Mouse (Mus musculus) right cerebral cortex, adult 2 months (tissue): ENCODE measurements around the gene Mfsd4b4.
"Not testable (repeated sequence)": the region's sequence is repeated elsewhere in the genome, so short reads cannot be mapped to it uniquely, and the experiment has no call there.

Experiments used
- DNase-seq, 2 experiments: peaks; one replicate each; pipeline ENCODE4 v3.0.0; 2021 to 2022; ENCODE audit warnings: low spot score in 2 of 2

Mfsd4b4 gene

GRCm38 (mm10) chr10:39898874-39899371 lies at the start of gene Mfsd4b4:
Mfsd4b4 (minus strand) TSS chr10:39899238.
- DNase-seq: peak; percentile 86 to 87

- DNase-seq: not testable (repeated sequence)
Observed at GRCm38 (mm10) chr10:39947195-39947594, 48.2 kb upstream of the Mfsd4b4 start.

GRCm38 (mm10) chr10:39936553-39936952 lies 37.5 kb upstream of the Mfsd4b4 start:
- DNase-seq: no peak

- DNase-seq: no peak
Observed at GRCm38 (mm10) chr10:39926616-39927139, 27.6 kb upstream of the Mfsd4b4 start, which contains the start of gene Mfsd4b2. Mfsd4b2 (minus strand) TSS chr10:39926923.

GRCm38 (mm10) chr10:39924556-39924955 lies 25.5 kb upstream of the Mfsd4b4 start:
- DNase-seq: not testable (repeated sequence)

DNA sequence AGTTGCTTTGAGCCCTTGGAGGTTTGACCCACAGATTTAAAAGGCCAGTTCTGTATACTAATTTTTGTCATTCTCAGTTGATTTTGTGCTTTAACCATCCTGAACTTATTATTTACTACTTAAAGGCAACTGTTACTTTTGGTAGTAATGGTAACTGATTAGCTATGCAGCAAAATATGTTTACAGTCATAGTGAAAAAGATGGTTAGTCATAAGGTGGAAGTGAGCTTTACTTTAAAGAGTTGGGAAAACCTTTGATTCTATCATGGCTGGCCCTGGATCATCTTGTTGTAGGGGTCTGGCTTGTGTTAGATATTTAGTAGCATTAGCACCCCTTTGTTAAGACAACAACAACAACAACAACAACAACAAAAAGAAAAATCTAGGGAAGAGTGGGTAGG lies 13.6 kb upstream of the Mfsd4b4 start:
- DNase-seq: no peak

GRCm38 (mm10) chr10:39908768-39909441 lies 9.9 kb upstream of the Mfsd4b4 start:
- no peak for DNase-seq

DNA sequence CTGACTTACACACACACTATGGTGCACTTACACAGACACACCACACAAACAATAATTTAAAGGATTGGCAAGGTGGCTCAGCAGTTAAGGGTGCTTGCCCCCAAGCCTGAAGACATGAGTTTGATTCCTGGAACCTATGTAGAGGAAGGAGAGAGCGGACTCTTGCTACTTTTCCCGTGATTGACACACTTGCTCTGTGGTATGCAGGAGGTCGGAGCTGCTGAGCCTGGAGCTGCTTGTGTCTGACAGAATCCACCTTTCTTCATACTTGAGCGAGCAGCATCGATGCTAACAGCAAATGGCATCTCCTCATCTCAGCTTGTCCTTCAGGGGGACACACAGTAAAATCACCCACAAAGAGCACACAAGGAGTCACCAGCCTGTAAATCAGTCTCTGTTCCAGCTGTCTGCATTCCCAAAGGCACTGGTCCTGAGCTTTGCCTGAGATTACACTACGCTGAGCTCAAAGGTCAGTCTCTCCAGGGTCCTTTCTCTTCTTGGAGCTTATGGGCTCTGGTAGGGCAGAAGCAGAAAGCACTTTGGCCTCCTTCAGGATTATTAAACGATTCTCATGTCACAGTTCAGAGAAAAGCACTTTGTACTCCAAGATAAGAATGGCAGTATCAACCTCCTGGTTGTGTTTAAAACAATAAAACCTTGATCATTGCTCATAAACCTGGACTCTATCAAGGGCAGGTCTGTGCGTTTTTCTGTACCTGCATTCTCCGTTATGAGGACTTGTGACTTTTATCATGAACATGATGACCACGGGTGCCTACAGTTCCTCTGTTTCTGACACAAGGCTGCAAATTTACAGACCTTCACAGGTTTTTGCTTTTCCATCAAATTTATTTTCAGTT lies 8.0 kb upstream of the Mfsd4b4 start:
- DNase-seq: no peak

DNA sequence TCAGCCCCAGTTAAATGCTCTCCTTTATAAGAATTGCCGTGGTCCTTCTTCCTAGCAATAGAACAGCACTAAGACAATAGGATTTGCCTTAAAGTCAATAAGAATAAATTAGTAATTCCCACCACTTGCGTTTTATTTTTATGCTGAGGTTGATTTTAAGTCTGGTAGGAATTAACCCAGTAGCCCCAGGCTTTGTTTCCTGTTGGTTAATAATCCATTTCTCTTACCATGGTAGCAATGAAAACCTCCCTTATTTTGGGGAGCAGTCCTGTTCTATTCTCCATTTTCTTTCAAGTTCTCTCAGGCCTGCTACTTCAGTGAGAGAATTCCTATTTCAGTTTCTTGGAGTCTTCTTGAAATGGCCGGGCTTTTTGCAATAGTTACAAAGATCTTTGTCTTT lies 5.2 kb upstream of the Mfsd4b4 start:
- no peak for DNase-seq

- DNase-seq: no peak
Observed at GRCm38 (mm10) chr10:39896503-39896902, 2.5 kb downstream of the Mfsd4b4 start.

- DNase-seq: no peak
Observed at GRCm38 (mm10) chr10:39893702-39894697, 5.0 kb downstream of the Mfsd4b4 start.

GRCm38 (mm10) chr10:39888621-39889020 lies 10.4 kb downstream of the Mfsd4b4 start:
- no peak for DNase-seq

GRCm38 (mm10) chr10:39865509-39865908 lies 33.5 kb downstream of the Mfsd4b4 start:
- no peak for DNase-seq

DNA sequence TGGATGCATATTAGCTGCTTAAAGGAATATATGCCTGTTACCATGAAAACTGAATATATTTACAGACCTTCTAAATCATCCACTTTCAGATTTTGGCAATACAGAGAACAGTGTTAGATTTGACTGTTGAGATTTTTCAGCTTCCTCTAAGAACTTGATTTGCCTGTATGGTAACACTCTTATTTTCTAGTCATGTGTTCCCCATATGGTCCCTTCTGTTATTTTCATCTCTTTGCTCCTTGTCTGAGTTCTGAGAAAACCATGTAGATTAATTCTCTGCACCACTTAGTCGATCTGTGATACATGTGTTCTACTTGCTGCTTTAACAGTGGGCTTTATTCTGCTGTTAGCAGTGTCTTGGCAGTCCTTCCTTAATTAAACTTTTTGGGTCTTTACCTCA lies 56.4 kb downstream of the Mfsd4b4 start:
- DNase-seq: no peak
